Mouse (Mus musculus) hindlimb bud, embryonic 11.5 days (tissue): ENCODE results near the gene B4galnt2.
"Not testable (repeated sequence)": the region's sequence is repeated elsewhere in the genome, so short reads cannot be mapped to it uniquely, and the experiment has no call there.

ENCODE experiments used
- DNase-seq: peaks from one replicate; pipeline ENCODE4 v3.0.0-alpha.2; 2012; ENCODE audit warnings: low read depth, low spot score; ENCODE audit errors: extremely low spot score

Gene B4galnt2

DNA sequence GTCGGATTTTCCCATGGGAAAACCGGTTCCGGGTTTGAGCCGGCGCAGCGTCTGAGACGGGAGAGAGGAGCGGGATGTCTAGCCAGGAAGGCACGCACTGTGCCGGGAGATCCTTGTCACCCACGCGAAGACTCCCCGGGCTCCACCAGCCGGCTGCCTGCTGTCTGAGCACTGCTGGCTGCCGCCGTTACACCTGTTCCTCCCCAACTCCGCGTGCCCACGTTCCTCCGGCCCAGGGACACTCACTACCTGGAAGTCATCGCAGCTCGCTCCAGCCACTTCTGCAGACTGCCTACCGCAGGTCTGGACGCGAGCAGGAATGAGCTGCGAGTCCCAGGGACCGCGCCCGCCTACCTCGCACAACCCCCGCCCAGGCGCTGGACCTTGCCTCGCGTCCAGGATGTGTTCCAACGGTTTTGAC lies at the start of gene B4galnt2:
Gene B4galnt2 (minus strand): TSS at position 321 of the 421 bp plus-strand sequence.
- DNase-seq: no peak

- no peak for DNase-seq
Measured at GRCm38 (mm10) chr11:95963304-95963703, 48.6 kb upstream of the B4galnt2 start.

- DNase-seq: no peak
Measured at GRCm38 (mm10) chr11:95959152-95959551, 44.5 kb upstream of the B4galnt2 start.

DNA sequence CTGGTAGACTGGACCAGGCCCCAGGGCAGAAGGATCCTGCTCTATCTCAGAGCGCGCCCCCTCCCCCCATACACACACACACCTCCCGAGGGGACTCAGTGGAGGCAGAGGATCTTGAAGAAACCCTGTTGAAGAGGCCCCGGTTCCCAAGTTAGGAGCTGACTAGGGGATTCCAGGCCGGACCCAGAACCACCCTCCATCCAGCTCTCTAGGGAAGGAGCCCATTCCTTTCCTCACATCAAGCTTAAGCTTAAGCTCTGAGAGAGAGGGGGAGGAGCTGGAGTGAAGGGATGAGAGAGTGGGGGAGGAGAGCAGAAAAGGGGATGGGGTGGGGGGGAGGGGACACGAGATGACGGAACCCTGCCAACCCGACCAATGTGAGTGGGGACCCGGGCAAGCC lies 43.6 kb upstream of the B4galnt2 start:
- no peak for DNase-seq

GRCm38 (mm10) chr11:95957407-95957806 lies 42.7 kb upstream of the B4galnt2 start:
- DNase-seq: no peak

- no peak for DNase-seq
Measured at GRCm38 (mm10) chr11:95953313-95953712, 38.6 kb upstream of the B4galnt2 start.

DNA sequence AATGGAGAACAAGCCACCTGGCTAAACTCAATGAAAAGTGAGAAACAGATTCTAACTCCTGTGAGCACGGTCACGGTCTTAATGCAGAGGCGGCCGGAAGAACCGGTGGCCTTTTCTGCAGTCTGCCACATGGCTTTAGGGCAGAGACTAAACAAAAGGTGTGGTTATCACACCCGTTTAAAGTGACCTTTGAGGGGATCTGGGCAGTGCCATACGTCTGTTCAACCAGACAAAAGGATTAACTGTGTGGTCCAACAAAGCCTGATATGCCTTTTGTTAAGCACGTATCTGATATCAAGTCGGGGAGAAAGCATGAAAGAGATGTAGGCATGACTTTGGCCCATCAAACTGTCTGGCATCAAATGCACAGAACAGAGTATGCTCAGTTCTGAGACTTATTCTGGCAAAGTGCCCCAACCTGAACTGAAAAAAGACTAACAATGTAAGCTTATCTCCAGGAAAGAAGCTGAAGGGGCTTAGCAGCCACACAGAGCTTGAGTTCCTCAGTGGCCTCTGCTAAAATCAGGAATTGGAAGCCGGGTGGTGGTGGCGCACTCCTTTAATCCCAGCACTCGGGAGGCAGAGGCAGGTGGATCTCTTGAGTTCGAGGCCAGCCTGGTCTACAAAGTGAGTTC lies 31.3 kb upstream of the B4galnt2 start:
- no peak for DNase-seq

DNA sequence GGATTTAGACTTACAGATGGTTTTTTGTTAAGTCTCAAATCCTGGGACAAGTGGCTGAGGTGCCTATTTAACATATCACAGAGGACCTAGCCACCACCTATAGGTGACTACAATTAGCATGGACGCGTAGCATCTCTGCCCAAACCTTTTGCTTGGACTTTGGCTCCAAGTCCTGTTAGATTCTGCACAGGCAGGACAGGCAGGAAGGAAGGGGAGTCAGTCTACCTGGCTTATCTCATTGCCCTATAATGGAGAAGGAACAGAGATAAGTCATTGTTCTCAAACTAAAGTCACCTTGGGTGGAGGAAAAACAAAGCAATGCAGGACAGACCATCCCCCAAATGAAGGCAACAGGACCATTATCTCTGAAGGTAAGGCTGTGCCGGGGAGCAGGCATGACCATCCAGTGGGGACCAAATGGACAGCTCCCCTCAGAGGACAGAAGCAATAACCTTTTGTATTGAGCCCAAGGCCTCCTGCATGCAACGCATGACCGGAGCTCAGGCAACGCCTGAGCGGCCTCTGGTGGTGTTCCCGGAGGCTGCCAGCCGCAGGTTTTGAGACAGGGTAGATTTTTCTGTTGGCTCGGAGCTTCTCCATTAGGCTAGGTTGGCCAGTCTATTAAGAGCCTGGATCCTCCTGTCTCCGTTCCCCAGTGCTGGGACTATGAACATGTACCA lies 25.3 kb upstream of the B4galnt2 start:
- DNase-seq: no peak

DNA sequence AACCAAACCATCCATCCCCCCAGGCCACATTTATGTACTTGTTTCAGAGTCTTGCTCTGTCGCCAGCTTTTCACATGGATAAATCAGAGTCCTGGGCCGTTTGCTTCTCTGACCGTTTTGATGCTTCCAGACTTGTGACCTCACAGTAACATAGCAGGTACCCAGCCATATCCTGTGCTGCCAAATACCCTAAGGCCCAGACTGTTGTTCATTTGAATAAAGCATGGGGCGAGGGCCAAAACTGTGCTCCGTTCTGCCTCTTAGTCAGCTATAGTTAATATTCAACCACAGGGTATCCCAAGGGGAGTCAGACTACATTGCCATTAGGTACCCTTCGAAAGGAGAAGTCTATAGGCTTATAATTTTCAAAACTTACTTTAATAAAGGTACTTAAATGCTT lies 21.7 kb upstream of the B4galnt2 start:
- no peak for DNase-seq

DNA sequence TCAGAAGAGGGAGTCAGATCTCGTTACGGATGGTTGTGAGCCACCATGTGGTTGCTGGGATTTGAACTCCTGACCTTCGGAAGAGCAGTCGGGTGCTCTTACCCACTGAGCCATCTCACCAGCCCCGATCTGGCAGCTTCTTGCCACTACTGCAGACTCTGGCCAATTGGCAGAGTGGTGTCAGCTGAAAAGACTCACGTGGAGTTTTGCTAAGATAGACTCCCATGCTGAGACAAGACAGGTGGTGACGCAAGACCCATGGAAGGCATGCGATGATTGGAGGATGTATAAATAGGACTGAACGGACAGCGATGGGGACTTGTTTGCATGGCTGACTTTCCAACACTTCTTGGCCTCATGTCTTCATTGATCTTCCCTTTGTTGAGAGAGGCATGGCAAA lies 17.5 kb upstream of the B4galnt2 start:
- not testable (repeated sequence) for DNase-seq

DNA sequence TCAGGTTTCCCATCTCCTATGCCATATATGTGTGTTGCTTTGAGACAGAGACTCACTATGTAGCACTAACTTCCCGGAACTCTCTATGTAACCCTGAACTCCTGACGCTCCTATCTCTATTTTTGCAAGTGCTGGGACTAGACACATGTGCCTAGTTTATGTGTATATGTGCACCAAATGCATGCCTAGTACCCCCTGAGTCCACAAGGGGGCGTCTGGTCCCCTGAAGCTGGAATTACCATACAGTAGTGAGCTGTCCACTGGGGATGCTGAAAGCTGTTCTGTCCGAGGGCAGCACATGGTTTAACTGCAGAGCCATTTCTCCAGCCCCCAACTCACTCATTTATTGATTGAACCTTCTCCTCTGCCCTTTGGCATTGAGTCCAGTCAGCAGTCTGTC lies 11.7 kb upstream of the B4galnt2 start:
- DNase-seq: no peak

GRCm38 (mm10) chr11:95925976-95926375 lies 11.3 kb upstream of the B4galnt2 start:
- no peak for DNase-seq

- DNase-seq: no peak
Measured at GRCm38 (mm10) chr11:95924215-95924614, 9.5 kb upstream of the B4galnt2 start.

DNA sequence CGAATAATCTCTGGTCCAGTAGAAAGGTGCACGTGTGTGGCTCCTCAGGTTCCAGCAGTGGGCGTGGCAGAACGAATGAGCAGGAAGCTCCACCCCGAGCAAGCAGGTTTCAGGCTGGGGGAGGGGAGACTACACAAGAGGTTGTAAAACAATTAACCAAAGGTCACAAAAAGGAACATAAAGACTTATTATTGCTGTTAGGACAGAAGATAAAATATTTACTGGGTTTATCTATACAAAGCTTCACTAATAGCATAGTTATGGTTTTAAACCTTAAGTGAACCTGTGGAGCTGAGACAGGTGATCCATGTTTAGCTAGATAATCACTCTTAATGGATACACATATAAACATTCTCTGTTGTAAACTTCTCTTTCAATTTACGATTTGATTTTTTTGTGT lies 8.8 kb upstream of the B4galnt2 start:
- DNase-seq: not testable (repeated sequence)

GRCm38 (mm10) chr11:95921991-95922621 lies 7.4 kb upstream of the B4galnt2 start:
- no peak for DNase-seq

DNA sequence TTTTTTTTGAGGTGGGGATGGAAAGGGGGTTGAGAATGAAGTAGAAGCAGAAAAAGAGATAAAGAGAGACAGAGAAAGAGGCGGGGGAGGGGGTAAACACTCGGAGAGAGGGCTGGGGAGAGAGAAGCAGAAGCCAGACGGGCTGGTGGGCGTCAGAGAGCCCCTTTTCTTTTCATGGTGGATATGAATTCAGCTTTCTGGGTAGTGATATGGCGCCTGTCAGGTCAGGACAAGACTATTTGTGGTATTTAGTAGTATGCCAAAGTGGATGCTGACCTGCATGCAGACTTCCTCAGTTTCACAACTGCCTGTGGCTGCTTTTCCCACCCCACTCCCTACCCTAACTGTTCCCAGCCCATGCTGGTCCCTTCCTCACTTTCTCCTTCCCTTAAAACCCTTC lies 1.7 kb upstream of the B4galnt2 start:
- DNase-seq: no peak

GRCm38 (mm10) chr11:95915006-95915710 lies 467 bp upstream of the B4galnt2 start:
- no peak for DNase-seq

GRCm38 (mm10) chr11:95913959-95914566 lies 628 bp downstream of the B4galnt2 start:
- DNase-seq: no peak

DNA sequence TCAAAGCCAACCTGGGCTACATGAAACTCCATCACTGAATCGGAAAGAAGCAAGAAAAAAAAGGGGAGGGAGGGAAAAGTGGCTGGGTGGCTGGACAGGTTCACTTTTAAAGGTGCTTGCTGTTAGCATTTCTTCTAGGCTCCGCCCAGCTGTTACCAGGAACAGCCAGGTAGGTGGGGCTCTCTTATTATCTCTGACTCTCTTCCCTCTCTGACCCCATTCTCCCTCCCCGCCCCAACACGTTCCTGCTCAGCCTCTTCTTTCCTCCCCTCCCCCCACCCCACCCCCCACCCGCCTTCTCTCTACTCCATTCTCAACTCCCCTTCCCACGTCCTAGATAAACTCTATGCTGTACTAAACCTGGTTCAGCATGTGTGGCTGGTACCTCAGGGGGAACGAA lies 3.1 kb downstream of the B4galnt2 start:
- DNase-seq: no peak

DNA sequence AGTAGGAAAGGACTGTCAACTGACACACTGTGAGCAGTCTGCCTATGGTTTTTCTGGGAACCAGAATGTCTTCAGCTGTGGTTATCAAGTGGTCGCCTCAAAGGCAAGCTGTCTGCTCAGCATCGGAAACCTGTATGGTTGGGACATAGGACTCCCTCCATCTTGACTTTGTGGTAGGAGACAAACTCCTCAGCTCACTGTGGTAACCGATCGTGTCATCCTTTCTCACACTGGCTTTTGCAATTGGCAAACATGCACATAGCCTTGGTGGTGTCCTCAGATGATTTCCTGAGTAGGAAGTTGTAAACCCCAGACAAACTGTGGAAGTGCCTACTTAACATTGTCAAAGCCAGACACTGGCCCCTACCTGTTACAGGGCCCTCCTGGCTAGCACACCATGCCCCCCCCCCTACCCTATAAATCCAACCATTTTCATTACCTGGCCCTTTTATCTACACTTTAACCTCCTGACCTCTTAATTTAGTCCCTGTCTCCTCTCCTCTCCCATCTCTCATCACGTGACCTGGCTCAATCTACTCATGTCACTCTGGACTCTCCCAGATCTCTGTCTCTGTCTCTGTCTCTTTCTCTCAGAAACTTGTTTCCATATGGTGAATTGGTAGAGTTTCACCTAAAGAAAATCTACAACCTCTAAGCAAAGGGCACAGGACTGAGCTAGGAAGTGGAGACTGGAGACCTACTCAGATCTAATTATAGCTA lies 6.7 kb downstream of the B4galnt2 start:
- DNase-seq: no peak

DNA sequence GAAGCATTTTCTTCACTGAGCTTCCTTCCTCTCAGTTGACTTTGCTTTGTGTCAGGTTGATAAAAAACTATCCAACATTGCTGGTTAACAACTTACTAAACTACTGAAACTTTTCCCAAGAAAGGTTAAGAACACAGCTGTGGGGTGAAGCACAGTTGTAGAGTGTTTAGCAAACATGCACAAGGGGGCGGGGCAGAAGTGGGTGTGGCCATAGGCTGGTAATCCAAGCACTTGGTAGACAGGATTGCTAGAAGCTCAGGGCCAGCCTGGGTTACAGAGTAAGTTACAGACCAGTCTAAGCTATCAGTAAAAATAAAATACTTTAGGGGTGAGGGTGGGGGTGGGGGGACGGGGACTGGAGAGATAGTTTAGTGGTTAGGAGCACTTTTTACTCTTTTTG lies 10.4 kb downstream of the B4galnt2 start:
- DNase-seq: no peak
